Mouse (Mus musculus) frontal cortex, adult (tissue): ENCODE data around the gene Hecw2.

Experiments
- ATAC-seq: cut with Nextera tagmentation; 2 replicates; pipeline ENCODE4 v1.9.2; 2017; ENCODE audit warnings: mild to moderate bottlenecking, moderate library complexity, mixed read lengths; ENCODE audit not compliant: low TSS enrichment

Hecw2 gene

GRCm38 (mm10) chr1:54118342-54118973 is 76.5 kb downstream of the Hecw2 start:
- ATAC-seq, result peak; percentile 92

- ATAC-seq, result no peak
Measured at GRCm38 (mm10) chr1:54110920-54111605, 83.9 kb downstream of the Hecw2 start.

GRCm38 (mm10) chr1:54109255-54109654 is 85.7 kb downstream of the Hecw2 start:
- no peak for ATAC-seq

- peak; percentile 89 for ATAC-seq
Measured at GRCm38 (mm10) chr1:54106756-54107155, 88.2 kb downstream of the Hecw2 start.

- no peak for ATAC-seq
Measured at GRCm38 (mm10) chr1:54079708-54080107, 115.3 kb downstream of the Hecw2 start.

- peak; percentile 22; the same call in 1 of the 2 replicates for ATAC-seq
Measured at GRCm38 (mm10) chr1:54074456-54074855, 120.5 kb downstream of the Hecw2 start.

- ATAC-seq, result no peak
Measured at GRCm38 (mm10) chr1:54070121-54070520, 124.8 kb downstream of the Hecw2 start.

GRCm38 (mm10) chr1:54068248-54068647 is 126.7 kb downstream of the Hecw2 start:
- no peak for ATAC-seq

- peak; percentile 64 for ATAC-seq
Measured at GRCm38 (mm10) chr1:54065434-54065833, 129.5 kb downstream of the Hecw2 start.

GRCm38 (mm10) chr1:54061078-54061477 is 133.9 kb downstream of the Hecw2 start:
- peak; percentile 38 for ATAC-seq

GRCm38 (mm10) chr1:54059731-54060130 is 135.2 kb downstream of the Hecw2 start:
- ATAC-seq, result peak; percentile 48

- ATAC-seq, result no peak
Measured at GRCm38 (mm10) chr1:54052771-54053170, 142.2 kb downstream of the Hecw2 start.

GRCm38 (mm10) chr1:54046923-54047322 is 148.0 kb downstream of the Hecw2 start:
- ATAC-seq, result no peak

- peak; percentile 53 for ATAC-seq
Measured at GRCm38 (mm10) chr1:54039062-54039461, 155.9 kb downstream of the Hecw2 start.

GRCm38 (mm10) chr1:54017686-54018085 is 177.3 kb downstream of the Hecw2 start:
- no peak for ATAC-seq

GRCm38 (mm10) chr1:54015739-54016138 is 179.2 kb downstream of the Hecw2 start:
- no peak for ATAC-seq

- peak; percentile 64 for ATAC-seq
Measured at GRCm38 (mm10) chr1:54012414-54012813, 182.6 kb downstream of the Hecw2 start.

- no peak for ATAC-seq
Measured at GRCm38 (mm10) chr1:54009418-54010064, 185.4 kb downstream of the Hecw2 start.

- ATAC-seq, result peak; percentile 74
Measured at GRCm38 (mm10) chr1:54005860-54006386, 189.0 kb downstream of the Hecw2 start.

- ATAC-seq, result no peak
Measured at GRCm38 (mm10) chr1:54003288-54003687, 191.7 kb downstream of the Hecw2 start.

- ATAC-seq, result no peak
Measured at GRCm38 (mm10) chr1:54002077-54002476, 192.9 kb downstream of the Hecw2 start.

GRCm38 (mm10) chr1:53997239-53997638 is 197.7 kb downstream of the Hecw2 start:
- ATAC-seq, result no peak
